Mouse (Mus musculus) left cerebral cortex, postnatal 4 days (tissue): ENCODE results near the gene Lag3. TPM values are rescaled to one million over a fixed set of nuclear protein-coding genes. Genes with fewer than 3 reads are reported as not detected.
A peak's percentile ranks its signal among the peaks of the same experiment; 100 is the strongest.

Experiments used
- DNase-seq: peaks from one replicate; pipeline ENCODE4 v3.0.0-alpha.2; 2022
- intact Hi-C: fragments of 180-260 bp; cut with DNase I; formaldehyde crosslinking; loops from one replicate; pipeline ENCODE4 v1.15.1; 2025
- total RNA-seq, 2 experiments: library from RNA; stranded (reverse); gene quantifications; 2 replicates each; pipeline ENCODE4 v1.2.3; 2021

Gene Lag3
- total RNA-seq, 2 experiments from 2014 or later = 1.7 to 2.3 TPM

DNA sequence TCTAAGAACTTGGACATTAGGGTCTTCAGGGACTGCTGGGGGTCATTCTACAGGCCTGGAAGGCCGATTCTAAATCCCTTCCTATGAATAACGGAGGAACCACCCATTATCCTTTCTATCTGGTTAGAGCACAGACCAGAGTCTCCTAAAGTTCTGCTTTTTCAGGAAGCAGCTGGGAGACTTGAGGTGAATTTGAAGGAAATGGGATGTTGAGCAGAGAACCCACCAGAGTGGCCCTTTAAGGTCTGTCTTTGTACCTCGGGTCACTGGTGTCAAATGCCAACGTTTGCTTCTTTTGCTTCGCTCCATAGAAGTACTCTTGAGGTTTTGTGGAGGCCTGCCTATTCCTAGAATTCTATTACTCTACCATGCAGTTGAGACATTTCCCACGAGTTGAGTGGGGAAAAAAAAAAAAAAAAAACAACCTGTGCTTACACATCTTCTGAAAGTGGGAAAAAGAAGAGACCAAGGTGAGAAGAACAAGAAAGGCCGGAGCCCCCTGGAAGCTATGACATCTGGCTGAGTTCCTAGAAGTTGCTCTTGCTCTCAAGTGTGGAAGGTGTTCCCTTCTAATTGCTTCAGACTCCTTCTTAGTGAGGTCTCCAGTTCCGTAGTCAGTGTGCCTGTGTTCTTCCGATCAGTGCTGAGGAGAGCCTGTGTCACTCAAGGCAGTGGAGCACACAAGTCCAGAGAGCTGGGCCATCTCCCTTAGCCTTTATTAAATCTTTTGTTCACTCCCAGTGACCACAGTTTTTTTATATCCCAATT lies 9.0 kb upstream of the Lag3 start:
- DNase-seq = no peak
- intact Hi-C loops = no loop called here

GRCm38 (mm10) chr6:124919695-124920317 lies 8.3 kb upstream of the Lag3 start, which contains the start of gene Ptms:
TSS of gene Ptms (minus strand) at chr6:124920103.
- intact Hi-C loops = no loop called here
- DNase-seq = peak; percentile 98

DNA sequence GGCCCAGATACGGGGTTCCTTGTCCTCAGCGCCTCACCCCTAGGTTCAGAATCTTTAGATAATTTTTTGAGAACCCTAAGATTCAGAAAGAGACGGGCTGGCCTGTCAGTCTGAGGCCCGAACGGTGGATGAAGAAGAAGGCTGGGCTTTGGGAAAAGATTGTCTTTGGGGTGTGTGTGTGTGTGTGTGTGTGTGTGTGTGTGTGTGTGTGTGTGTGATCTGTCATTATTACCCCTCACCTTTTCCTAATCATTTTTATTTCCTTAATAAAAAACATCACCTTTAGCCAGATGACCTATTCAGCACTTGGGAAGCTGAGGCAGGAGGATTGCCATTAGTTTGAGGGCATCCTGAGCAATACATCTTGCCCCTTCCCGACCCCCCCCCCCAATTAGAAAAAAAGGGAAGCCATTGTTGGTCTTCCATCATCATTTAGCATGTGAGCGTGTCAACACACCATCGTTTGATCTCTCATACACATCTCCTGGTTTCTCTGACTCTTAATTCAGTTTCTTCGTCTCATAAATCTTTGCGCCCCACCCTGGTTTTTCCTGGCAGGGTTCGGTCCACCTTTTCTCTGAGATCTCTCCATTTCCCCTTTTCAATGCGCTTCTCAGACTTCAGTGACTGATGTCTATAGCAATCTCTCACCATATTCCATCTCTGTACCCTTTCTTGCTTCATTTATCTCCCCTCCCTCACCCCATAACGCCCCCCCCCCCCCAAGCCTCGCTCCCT lies 7.6 kb upstream of the Lag3 start:
- intact Hi-C loops = no loop called here
- no peak for DNase-seq

DNA sequence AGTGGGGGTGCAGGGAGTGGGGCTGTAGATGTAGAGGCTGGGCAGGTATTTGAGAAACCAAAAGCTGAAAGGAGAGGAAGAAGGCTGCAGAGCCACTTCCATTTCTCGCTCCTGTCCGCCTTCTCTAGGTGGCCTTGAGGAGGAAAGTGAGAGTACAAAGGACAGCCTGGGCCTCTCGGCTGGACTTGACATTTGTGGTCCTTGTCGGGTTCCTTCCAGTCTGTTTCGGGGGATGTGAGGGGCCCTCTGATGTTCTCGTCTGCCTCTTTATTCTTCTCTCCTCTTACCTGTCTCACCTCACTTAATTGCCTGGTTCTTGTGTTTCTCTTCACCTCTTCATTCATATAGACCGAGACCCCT lies 6.8 kb upstream of the Lag3 start:
- DNase-seq = no peak
- intact Hi-C loops = no loop called here

DNA sequence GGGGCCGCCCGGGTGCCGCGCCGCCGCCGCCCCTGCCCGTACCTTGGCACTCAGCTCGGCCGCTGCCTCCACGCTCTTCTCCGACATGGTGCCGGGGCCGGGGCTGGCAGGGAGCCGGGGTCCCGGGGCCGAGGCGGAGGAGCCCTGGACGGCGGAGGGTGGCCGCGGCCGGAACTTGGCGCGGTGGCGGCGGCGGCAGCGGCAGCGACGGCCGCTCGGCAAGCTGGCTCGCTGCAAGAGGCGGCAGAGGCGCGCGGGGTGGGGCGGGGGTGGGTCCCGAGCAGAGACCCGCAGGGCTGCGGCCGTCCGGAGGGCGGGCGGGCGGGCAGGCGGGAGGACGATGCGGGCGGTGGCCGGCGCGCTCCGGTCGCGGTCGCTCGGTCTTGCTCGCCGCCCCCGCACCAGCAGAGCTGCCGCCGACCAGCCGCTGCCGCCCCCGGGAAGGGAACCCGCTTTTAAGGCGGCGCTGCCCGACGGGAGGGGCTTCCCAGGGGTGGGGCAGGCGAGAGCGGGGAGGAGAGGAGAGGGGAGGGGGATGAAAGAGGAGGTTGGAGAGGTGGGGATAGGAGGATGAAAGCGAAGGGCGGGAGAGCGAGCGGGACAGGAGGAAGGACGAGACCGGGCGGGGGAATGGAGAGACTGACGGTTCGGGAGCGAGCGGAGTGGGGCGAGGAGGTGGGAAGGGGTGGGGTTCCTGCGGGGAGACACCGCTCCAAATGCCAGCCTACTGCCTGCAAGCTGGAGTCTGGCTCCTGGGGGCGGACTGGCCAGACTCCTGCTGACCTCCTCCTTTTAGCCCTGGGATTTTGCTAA lies 6.2 kb upstream of the Lag3 start:
- peak; percentile 96 for DNase-seq
- intact Hi-C loops = loop anchor here (2.0 kb wide), 1 partner anchor 61 kb away; the partner anchor contains the start of gene P3h3

DNA sequence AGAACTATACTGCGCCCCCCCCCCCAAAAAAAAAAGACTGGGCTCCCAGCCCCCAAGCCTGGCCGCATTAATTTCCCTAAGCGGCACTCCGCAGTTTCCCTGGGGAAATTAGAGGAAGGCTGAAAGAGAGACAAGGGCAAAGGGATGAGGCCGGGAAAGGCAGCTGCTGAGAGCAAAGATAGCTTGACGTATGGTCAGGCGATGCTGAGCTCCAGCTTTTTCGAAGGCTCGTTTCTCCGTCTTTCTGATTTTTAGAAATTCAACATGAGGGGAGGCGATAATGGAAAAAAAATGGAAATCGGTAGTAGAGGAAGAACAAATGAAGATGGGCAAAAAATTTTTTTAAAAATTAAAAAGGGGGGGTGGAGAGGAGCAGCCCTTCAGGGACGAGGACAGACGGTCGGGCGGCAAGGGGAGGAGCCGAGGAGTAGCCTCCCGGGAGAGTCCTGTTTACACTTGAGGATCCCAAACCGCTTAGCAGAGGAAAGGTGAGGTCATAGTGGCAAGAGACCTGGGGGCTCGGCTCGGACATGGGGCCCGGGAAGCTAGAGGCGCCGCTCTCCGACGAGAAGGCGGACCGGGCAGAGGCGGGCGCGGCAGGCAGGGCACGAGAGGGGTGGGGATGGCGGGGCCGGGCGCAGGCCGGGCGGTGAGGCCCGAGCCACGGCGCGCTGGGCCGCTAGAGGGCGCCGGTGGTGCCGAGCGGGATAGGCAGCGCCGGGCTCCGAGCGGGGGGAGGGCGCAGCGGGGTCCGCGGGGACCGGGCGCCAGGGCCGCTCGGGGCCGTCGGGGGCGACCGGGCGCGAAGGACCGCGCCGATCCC lies 5.4 kb upstream of the Lag3 start:
- DNase-seq = peak; percentile 93
- intact Hi-C loops = loop anchor here (2.0 kb wide), 1 partner anchor 60 kb away; the partner anchor contains the start of gene P3h3

- intact Hi-C loops = loop anchor here (2.0 kb wide), 1 partner anchor 59 kb away; the partner anchor contains the start of gene P3h3
- peak; percentile 42 for DNase-seq
These were observed 4.6 kb upstream of the Lag3 start for GRCm38 (mm10) chr6:124915942-124916694.

- peak; percentile 42 for DNase-seq
- intact Hi-C loops = no loop called here
These were observed 3.8 kb upstream of the Lag3 start for GRCm38 (mm10) chr6:124915160-124915941.

- intact Hi-C loops = no loop called here
- no peak for DNase-seq
These were observed 3.0 kb upstream of the Lag3 start for GRCm38 (mm10) chr6:124914511-124914910.

DNA sequence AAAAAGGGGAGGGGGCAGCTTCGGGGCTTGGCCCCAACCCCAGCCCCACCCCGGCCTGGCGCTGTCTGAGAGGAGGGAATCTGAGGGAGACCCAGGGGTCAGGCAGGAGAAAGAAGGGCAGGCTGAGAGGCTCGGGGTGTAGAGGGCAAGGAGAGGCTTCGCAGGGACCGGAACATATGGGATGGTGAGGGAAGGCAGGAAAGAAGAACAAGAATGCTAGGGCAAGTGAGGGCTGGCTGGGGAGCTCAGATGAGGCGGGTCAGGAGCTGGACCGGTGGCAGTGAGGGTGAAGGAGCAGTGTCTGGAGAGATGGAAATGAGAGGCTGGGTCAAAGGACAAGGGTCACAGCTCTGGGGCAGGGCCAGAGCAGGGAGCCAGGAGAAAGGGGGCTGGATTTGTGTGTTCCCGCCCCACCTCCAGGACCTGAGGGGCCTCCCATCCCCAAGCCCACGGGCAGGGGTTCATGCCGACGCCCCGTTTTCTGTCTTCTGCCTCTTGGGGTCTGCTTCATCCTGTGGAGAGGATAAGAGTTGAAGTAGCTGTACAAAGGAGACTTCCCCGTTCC lies 2.3 kb upstream of the Lag3 start:
- intact Hi-C loops = no loop called here
- DNase-seq = no peak

DNA sequence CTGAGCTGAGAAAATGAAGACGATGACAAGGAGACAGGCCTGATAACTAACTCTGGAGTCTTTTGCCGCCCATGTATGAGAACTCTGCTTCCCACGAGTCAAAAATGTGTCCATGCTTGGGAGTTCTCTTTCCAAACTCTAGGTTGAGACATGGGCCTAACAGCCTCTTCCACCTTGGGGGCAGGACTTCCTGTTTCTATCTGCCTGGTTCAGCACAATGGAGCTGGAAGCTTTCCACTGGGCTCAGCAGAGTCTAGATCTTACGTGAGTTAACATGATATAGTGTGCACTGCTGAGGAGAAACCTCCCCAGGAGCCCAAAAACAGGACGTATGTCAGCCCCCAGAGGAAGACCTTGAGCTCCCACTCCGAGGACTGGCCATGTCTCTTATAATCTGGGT lies 1.7 kb upstream of the Lag3 start:
- no peak for DNase-seq
- intact Hi-C loops = no loop called here

GRCm38 (mm10) chr6:124910032-124910431 lies 1.5 kb downstream of the Lag3 start:
- intact Hi-C loops = no loop called here
- DNase-seq = no peak

- DNase-seq = no peak
- intact Hi-C loops = no loop called here
These were observed 3.7 kb downstream of the Lag3 start for GRCm38 (mm10) chr6:124907767-124908166.

- intact Hi-C loops = loop anchor here (5.0 kb wide), 1 partner anchor 43 kb away; the partner anchor contains the start of gene Gpr162
- DNase-seq = peak; percentile 21
These were observed 6.3 kb downstream of the Lag3 start for GRCm38 (mm10) chr6:124904991-124905860.

GRCm38 (mm10) chr6:124904161-124904981 lies 7.1 kb downstream of the Lag3 start:
- peak; percentile 72 for DNase-seq
- intact Hi-C loops = loop anchor here (5.0 kb wide), 1 partner anchor 42 kb away; the partner anchor contains the start of gene Gpr162
